Comparison of ENCODE assay signal across 30 mouse cellular contexts in genomic region chr3:97994818-97995217, GRCm38 (mm10). TPM values are rescaled to one million over a fixed set of nuclear protein-coding genes. Genes with fewer than 3 reads are reported as not detected.
DNase-seq lines count a peak whose midpoint lies in the region; ATAC-seq and TF ChIP-seq lines count a peak whose summit lies in the region.
"Had no signal": no experiment of that assay in that cellular context is flagged by ENCODE, and none has a peak within 500 bp of the region (broad histone marks: within the 10 kb centered on the region; RNA-seq: fewer than 3 reads in every experiment).

No protein-coding gene starts in this region.

- H3K4me3 ChIP-seq in gastrocnemius, adult 2 months, result no peak overlapping the region
- H3K4me3 ChIP-seq: forebrain, embryonic 13.5 days; heart, adult 2 months; heart, embryonic 12.5 days; hindbrain, embryonic 15.5 days; left cerebral cortex, adult 2 months; limb, embryonic 13.5 days; midbrain, embryonic 13.5 days; neural tube, embryonic 15.5 days had no signal

- intact Hi-C loops in gastrocnemius, adult 2 months (cut with DNase I), result no loop called here

- DNase-seq in gastrocnemius, adult 2 months, result no peak
- no peak for DNase-seq in gastrocnemius, adult 8-10 months (ENCODE audit: low spot score in 2 of 2)
- peak; percentile 58 for DNase-seq in lung, postnatal 36 days
- no peak for DNase-seq in lung, postnatal 25 days (ENCODE audit: low spot score)
- no peak for DNase-seq in thymus, postnatal 25 days
- no peak for DNase-seq in gastrocnemius, adult 18-20 months (ENCODE audit: low spot score)
- DNase-seq: adrenal gland, postnatal 10 days; cerebellum, adult 8-10 months; cerebellum, postnatal 25 days; gastrocnemius, postnatal 36 days; heart, adult 2 months; heart, postnatal 4 days; kidney, adult 11 months; kidney, postnatal 25 days; right cerebral cortex, postnatal 25 days; spleen, adult 18-20 months; thymus, adult 2 months; thymus, postnatal 4 days had no signal

- peak; percentile 54 for ATAC-seq in granulocyte monocyte progenitor cell, adult 5-6 weeks (replicated peaks; ENCODE audit: poor library complexity, severe bottlenecking)
- peak; percentile 27 for ATAC-seq in monocyte, adult 5-6 weeks (replicated peaks; ENCODE audit: insufficient number of reproducible peaks, low FRiP score, low TSS enrichment, poor library complexity, severe bottlenecking)
- ATAC-seq: forebrain, embryonic 13.5 days; inflammation-experienced regulatory T-cells, adult 6 months; midbrain, embryonic 13.5 days; Patski had no signal

- peak overlapping the region; percentile 16; the same call in 1 of the 2 replicates for H3K27ac ChIP-seq in gastrocnemius, adult 2 months
- H3K27ac ChIP-seq: forebrain, embryonic 13.5 days; heart, adult 2 months; hindbrain, embryonic 15.5 days; left cerebral cortex, adult 2 months; limb, embryonic 13.5 days; liver, embryonic 14.5 days; midbrain, embryonic 13.5 days; neural tube, embryonic 15.5 days had no signal

- no peak for TF ChIP-seq CTCF in gastrocnemius, adult 2 months (IDR thresholded peaks at IDR 0.05)

RNA-seq across cellular contexts. Expression of gene Notch2, which starts 18.5 kb away (rescaled TPM):
- 10 to 100 TPM in 1 of 2 experiments, 1 to 10 TPM in 1; 8.7 to 10.3 TPM for total RNA-seq in gastrocnemius, adult 2 months (2021)
- total RNA-seq in gastrocnemius, adult 8-10 months (2022), result 1 to 10 TPM; 5.6 to 7.9 (median 6.9) TPM
- 27.9 TPM in 2 replicates for total RNA-seq in granulocyte monocyte progenitor cell, adult 5-6 weeks (2014; fragmentation: Nextera tagmentation)
- 23.1 and 31.3 TPM in 2 replicates for total RNA-seq in granulocyte monocyte progenitor cell, adult 5-6 weeks (2017)
- total RNA-seq in monocyte, adult 5-6 weeks (2017), result 127 to 158 TPM (median 135 TPM) in 3 replicates
- 1 to 10 TPM; 6.6 to 8.3 TPM for total RNA-seq in gastrocnemius, adult 18-20 months (2021)
